Mouse (Mus musculus) bone marrow, adult 2 months (tissue): Measurements from ENCODE around the gene Pdzk1.

Source experiments
- CTCF ChIP-seq: fragments of 200-500 bp; IDR thresholded peaks from 2 replicates; pipeline ENCODE4 v1.5.1; 2011; ENCODE audit warnings: low read length, control low read depth; ENCODE audit not compliant: control insufficient read depth, insufficient read depth
- POLR2A ChIP-seq: fragments of 200-500 bp; IDR thresholded peaks from 2 replicates; pipeline ENCODE4 v1.6.1; 2011; ENCODE audit warnings: low read depth, mild to moderate bottlenecking, control low read depth, low read length, borderline replicate concordance; ENCODE audit not compliant: control insufficient read depth

- TF ChIP-seq POLR2A = no peak
- no peak for TF ChIP-seq CTCF
Measured at GRCm38 (mm10) chr3:96845806-96846205, 16.7 kb downstream of the Pdzk1 start.
